Mouse (Mus musculus) liver, adult 2 months (tissue): ENCODE measurements at regions not wholly inside any gene's neighbourhood (a gene's known extent, or its start where the extent isn't known, plus 50 kb on each side); places are given as distances from the start of the nearest gene placed in this dataset.

ENCODE experiments used
- CTCF ChIP-seq: fragments of 200-500 bp; IDR thresholded peaks from 2 replicates; pipeline ENCODE4 v1.5.1; 2011; ENCODE audit warnings: low read depth, low read length, control low read depth
- POLR2A ChIP-seq: fragments of 200-500 bp; IDR thresholded peaks from 2 replicates; pipeline ENCODE4 v1.6.1; 2011; ENCODE audit warnings: low read length, control low read depth; ENCODE audit not compliant: insufficient read depth; ENCODE audit errors: extremely low read depth

- TF ChIP-seq CTCF (no peak), POLR2A (no peak)
Observed at GRCm38 (mm10) chr12:113314624-113315023, 128.9 kb downstream of the Tmem121 start.
